Mouse (Mus musculus) ES-Bruce4 (cell line): ENCODE data around the gene 1700015F17Rik. TPM values are rescaled to one million over a fixed set of nuclear protein-coding genes. Genes with fewer than 3 reads are reported as not detected.

Experiments
- H3K27ac ChIP-seq: 2 replicates; pipeline ENCODE4 v1.5.1; 2012; ENCODE audit warnings: low read length, inconsistent platforms; ENCODE audit not compliant: insufficient read depth
- H3K27me3 ChIP-seq: 2 replicates; pipeline ENCODE4 v1.6.1; 2012; ENCODE audit warnings: mild to moderate bottlenecking, low read length, inconsistent platforms; ENCODE audit not compliant: control insufficient read depth, poor library complexity, insufficient read depth, severe bottlenecking
- H3K36me3 ChIP-seq: 2 replicates; pipeline ENCODE4 v1.6.1; 2012; ENCODE audit warnings: inconsistent platforms, mild to moderate bottlenecking, low read length, moderate library complexity; ENCODE audit not compliant: control insufficient read depth, poor library complexity, insufficient read depth, severe bottlenecking
- H3K4me1 ChIP-seq: one replicate; pipeline ENCODE4 v1.8.1; 2011; ENCODE audit warnings: low read length; ENCODE audit not compliant: control insufficient read depth, insufficient read depth
- H3K4me3 ChIP-seq: 2 replicates; pipeline ENCODE4 v1.5.1; 2011; ENCODE audit warnings: low read depth, mild to moderate bottlenecking, low read length
- H3K9ac ChIP-seq: 2 replicates; pipeline ENCODE4 v1.6.1; 2012; ENCODE audit warnings: low read depth, mild to moderate bottlenecking, inconsistent platforms; ENCODE audit not compliant: poor library complexity, severe bottlenecking
- H3K9me3 ChIP-seq: replicated peaks from 2 replicates; pipeline ENCODE4 v1.6.1; 2012; ENCODE audit warnings: mild to moderate bottlenecking, low read length, inconsistent platforms; ENCODE audit not compliant: control insufficient read depth, poor library complexity, insufficient read depth, severe bottlenecking
- CTCF ChIP-seq: IDR thresholded peaks from one replicate; pipeline ENCODE4 v1.8.1; 2011; ENCODE audit warnings: low read depth, low read length
- EP300 ChIP-seq: IDR thresholded peaks from 2 replicates; pipeline ENCODE4 v1.6.1; 2011; ENCODE audit warnings: low read depth, low read length; ENCODE audit not compliant: insufficient read depth
- POLR2A ChIP-seq: IDR thresholded peaks from one replicate; pipeline ENCODE4 v1.8.1; 2011; ENCODE audit warnings: low read length; ENCODE audit not compliant: insufficient read depth
- polyA plus RNA-seq: library from polyadenylated mRNA; stranded (reverse); fragments of >200 nt; gene quantifications from 2 replicates; pipeline ENCODE4 v1.2.4, GENCODE M21; 2011; ENCODE audit warnings: low read depth; ENCODE audit not compliant: missing spikeins, insufficient read depth, insufficient read length

Gene 1700015F17Rik
- not detected in 2 replicates for polyA plus RNA-seq

DNA sequence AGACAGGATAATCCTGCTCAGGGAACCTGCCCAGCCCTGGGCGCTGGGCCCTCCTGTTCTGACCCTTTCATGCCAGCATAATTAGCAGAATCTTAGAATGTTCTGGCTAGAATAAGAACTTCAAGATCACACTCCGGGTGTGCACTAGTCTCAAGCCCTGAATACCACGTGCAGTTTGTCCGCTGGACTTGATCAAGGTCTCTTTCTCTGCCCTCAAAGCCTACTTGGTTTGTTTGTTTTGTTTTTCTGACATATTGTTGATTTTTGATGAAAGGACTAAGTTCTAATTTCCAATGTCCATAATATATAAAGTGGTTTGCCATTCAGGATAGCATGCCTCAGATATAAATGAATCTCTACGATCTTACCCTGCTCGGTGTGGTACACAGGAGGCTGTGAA, at the start of gene 1700015F17Rik:
1700015F17Rik (minus strand) TSS at position 101 of the 400 bp plus-strand sequence.
- Histone ChIP-seq H3K4me3 (no peak within 1 kb of the TSS), H3K27me3 (no peaks in the 10 kb centered on the region), H3K36me3 (no peaks in the 10 kb centered on the region), H3K9me3 (no peaks in the 10 kb centered on the region), H3K27ac (no peak within 1 kb of the TSS), H3K9ac (no peak within 1 kb of the TSS), H3K4me1 (no peaks in the 10 kb centered on the region)
- TF ChIP-seq POLR2A = no peak

DNA sequence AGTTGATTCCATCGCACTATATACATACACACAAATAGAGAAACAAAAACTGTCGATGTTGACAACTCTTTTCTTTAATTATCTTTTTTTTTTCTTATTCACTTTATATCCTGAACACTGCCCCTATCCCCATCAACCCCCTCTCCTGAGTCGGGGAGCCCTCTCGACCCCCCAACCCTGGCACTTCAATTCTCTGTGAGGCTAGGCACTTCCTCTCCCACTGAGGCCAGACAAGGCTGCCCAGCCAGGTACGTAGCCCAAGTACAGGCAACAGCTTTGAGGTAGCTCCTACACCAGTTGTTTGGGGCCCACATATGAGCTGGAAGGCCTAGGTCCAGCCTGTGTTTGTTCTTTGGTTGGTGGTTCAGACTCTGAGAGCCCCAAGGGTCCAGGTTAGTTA, 36.5 kb upstream of the 1700015F17Rik start:
- no peak overlapping the region for H3K4me3 ChIP-seq
- no peak for TF ChIP-seq POLR2A

DNA sequence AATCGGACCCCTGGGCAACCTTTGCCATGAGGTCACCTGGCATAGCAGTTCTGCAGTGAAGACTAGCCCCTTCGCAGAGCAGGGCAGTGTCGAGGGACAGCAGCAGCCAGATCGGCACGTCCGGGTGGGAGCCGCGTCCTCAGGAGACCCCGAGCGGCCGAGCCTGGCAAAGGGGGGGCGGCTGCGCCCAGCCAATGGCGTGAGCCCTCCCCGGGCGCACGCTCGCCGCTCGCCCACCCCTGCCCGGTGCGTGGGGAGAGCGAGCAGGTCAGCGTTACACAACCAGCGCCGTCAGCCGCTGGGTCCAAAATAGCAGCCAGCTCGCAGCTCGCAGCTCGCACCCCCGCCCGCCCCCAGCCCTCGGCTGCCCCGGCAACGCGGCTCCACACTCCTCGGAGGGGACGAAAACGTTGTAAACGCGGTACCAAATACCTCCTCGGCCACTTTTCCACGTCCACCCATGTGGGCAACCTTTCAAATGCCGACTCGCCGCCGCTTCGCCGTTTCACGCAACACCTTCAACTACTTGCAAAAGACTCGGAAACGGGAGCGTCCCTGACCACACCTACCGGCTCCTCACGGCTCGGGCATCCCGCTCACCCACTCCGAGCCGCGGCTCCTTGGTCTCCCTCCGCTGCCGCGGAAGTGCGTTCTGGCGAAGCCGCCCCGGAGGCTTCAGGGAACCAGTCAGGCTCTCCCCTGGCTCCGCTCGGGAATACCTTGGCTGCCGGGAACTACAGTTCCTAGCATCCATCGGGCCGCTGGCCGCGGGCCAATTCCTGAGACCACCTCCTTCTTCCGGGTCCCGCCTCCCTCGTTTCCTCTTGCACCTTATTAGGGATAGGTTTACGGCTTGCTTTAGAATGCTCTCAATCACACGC, 35.5 kb upstream of the 1700015F17Rik start, which contains the start of gene Cldn12:
Cldn12 (minus strand) TSS at position 763 of the 881 bp plus-strand sequence.
- H3K36me3 ChIP-seq = no peaks in the 10 kb centered on the region

More for the DNA sequence above, 36.5 kb upstream of the 1700015F17Rik start:
- H3K9ac ChIP-seq = no peak overlapping the region
- no peaks in the 10 kb centered on the region for H3K27me3 ChIP-seq
- no peaks in the 10 kb centered on the region for H3K36me3 ChIP-seq
- no peaks in the 10 kb centered on the region for H3K4me1 ChIP-seq
- H3K9me3 ChIP-seq = no peaks in the 10 kb centered on the region
- no peak overlapping the region for H3K27ac ChIP-seq

DNA sequence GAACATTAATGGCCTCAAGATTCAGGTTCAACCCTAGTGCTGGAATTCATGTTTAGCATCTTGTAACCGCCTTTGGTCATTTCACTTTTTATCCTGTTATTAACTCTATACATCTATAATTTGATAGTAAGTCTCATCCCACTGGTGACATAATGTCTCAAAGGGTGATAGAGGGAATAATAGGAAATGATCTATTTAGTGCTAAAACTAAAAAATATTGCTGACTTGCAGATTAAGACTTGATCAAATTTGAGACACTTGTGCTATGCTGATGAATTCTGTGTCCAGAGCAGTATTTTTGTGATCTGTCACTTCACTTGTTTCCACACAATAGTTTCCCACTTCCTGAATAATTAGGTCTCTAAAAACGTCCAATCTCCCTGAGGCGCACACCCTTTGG, 32.5 kb upstream of the 1700015F17Rik start:
- no peaks in the 10 kb centered on the region for H3K27me3 ChIP-seq
- no peaks in the 10 kb centered on the region for H3K9me3 ChIP-seq
- H3K9ac ChIP-seq = no peak overlapping the region
- no peak overlapping the region for H3K27ac ChIP-seq
- TF ChIP-seq POLR2A = no peak
- TF ChIP-seq EP300 = no peak
- TF ChIP-seq CTCF = no peak
- H3K36me3 ChIP-seq = no peaks in the 10 kb centered on the region
- H3K4me1 ChIP-seq = peaks cover 3% of the 10 kb centered on the region
- no peak overlapping the region for H3K4me3 ChIP-seq

More for the DNA sequence above, 35.5 kb upstream of the 1700015F17Rik start, which contains the start of gene Cldn12:
- H3K4me3 ChIP-seq = peak within 1 kb of the TSS; percentile 97
- no peaks in the 10 kb centered on the region for H3K9me3 ChIP-seq
- peak within 1 kb of the TSS; percentile 88 for H3K9ac ChIP-seq
- H3K27me3 ChIP-seq = no peaks in the 10 kb centered on the region
- no peak within 1 kb of the TSS for H3K27ac ChIP-seq
- TF ChIP-seq EP300 (no peak), CTCF (no peak), POLR2A (no peak)
- H3K4me1 ChIP-seq = no peaks in the 10 kb centered on the region

DNA sequence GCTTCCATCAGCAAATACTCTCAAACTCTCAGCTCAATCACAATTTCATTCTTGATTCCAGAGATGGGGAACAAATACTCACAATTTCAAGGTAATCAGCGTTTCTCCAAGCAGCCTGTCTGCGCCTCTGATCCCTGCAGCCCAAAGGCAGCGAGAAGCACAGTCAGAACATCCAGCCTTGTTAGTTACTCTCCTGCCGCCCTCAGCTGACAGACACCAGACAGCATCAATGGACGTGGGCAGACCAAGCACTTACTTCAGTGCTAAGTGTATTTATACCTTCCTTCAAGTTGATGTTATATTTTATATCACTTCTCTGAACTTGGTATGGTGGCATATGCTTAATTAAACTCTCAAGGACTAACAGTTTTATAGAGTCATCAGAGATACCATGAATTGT, 32.0 kb upstream of the 1700015F17Rik start:
- H3K36me3 ChIP-seq = no peaks in the 10 kb centered on the region; the same call in 1 of the 2 replicates
- no peak overlapping the region for H3K4me3 ChIP-seq
- H3K4me1 ChIP-seq = peaks cover 3% of the 10 kb centered on the region
- H3K9me3 ChIP-seq = no peaks in the 10 kb centered on the region
- H3K9ac ChIP-seq = no peak overlapping the region
- TF ChIP-seq POLR2A = no peak
- no peak for TF ChIP-seq EP300
- TF ChIP-seq CTCF = no peak
- no peak overlapping the region for H3K27ac ChIP-seq
- no peaks in the 10 kb centered on the region for H3K27me3 ChIP-seq

DNA sequence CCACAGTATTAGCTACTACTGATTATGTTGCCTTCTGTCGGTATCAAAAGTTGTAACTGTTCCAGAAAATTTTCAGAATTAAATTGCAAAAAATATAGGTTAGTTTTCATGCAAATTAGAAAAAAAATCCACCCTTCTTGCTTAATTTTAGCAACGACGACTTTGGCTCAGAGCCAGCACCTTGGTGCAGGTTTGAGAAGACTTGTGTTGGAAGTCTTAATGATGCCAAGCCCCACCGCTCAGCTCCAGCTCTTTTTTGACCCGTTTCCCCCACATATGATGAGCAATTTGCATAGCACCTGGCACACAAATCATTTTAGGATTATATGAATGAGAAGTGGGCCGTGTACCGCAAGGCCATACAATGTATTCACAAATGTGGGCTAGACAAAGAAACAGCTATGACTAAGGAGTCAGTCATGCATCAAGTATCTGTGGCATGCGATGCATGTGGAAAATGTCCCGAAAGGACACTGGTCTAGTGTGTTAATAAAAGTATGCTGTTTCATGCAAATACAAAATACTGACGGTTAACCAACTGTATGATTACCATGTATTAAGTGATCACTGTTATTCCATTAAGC, 31.5 kb upstream of the 1700015F17Rik start:
- Histone ChIP-seq H3K27me3 (no peaks in the 10 kb centered on the region), H3K9ac (no peak overlapping the region), H3K9me3 (no peaks in the 10 kb centered on the region), H3K27ac (no peak overlapping the region), H3K36me3 (no peaks in the 10 kb centered on the region; the same call in 1 of the 2 replicates), H3K4me3 (no peak overlapping the region), H3K4me1 (peaks cover 3% of the 10 kb centered on the region)
- TF ChIP-seq POLR2A (no peak), EP300 (no peak), CTCF (no peak)
